Mouse (Mus musculus) right cerebral cortex, adult 18-20 months (tissue): ENCODE results near the gene Pygo2.
A peak's percentile ranks its signal among the peaks of the same experiment; 100 is the strongest.
"Not testable (repeated sequence)": the region's sequence is repeated elsewhere in the genome, so short reads cannot be mapped to it uniquely, and the experiment has no call there.

Source experiments
- DNase-seq: peaks from one replicate; pipeline ENCODE4 v3.0.0; 2022; ENCODE audit warnings: mixed read lengths

The Pygo2 gene

GRCm38 (mm10) chr3:89421002-89421774 lies 8.8 kb upstream of the Pygo2 start:
- DNase-seq = peak; percentile 88

GRCm38 (mm10) chr3:89421810-89422473 lies 8.1 kb upstream of the Pygo2 start:
- no peak for DNase-seq

- DNase-seq = no peak
Measured at GRCm38 (mm10) chr3:89422556-89423205, 7.3 kb upstream of the Pygo2 start.

DNA sequence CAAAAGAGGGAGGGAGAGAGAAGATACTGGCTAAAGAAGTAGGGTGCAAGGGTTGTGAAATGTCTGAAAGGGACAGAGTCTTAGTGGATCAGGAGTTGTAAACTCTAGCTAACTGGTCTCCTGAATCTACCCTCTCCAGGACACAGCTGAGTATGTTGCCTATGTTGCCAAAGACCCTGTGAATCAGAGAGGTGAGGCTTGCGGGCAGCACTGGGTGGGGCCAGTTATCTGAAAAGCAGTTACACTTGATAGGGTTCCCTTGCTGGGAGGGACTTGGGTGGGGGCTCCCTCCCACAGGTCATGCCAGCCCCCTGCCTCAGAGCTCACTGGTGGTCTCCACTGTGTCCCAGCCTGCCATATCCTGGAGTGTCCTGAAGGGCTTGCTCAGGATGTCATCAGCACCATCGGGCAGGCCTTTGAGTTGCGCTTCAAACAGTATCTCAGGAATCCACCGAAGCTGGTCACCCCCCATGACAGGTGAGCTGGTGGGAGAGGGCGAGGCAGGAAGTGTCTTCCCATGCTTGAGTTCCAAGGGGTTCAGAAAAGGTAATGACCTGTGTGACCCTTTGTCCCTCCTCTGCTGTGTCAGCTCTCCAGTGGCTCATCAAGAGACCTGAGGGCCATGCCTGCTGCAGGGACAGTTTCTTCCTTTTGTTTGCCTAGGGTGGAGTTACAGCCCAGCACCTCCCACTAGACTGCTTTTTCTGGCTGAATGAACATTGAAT lies 5.4 kb upstream of the Pygo2 start:
- DNase-seq = no peak

DNA sequence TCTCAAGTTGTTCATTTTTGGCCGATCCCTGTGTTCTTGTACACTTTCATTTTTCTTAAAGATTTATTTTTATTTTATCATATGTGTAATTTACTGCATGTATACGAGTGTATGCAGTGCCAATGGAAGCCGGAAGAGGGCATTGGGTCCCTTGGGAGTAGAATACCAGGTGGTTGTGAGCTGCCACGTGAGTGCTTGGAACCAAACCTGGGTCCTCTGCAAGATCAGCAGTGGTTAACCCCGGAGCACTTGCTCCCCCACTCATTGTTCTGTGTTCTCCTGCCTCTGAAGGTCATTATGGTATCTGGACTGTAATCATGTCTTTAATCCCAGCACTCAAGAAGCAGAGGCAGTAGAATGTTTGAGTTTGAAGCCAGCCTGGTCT lies 4.9 kb upstream of the Pygo2 start:
- DNase-seq = no peak

DNA sequence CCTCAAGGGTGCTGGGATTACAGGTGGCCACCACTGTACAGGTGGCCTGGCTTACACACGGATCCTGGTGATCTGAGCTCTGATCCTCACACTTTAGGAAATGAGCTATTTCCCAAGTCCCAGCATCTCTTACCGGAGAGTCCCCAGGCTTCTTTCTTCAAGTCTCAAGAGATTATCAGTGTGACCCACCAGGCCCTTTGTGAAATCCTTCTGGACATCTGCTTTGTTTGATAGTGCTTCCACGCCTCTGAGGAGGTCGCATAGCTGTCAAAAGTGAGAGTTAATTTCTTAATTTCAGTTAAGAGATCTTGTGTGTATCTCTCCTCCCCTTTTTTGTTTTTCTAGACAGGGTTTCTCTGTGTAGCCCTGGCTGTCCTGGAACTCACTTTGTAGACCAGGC lies 4.1 kb upstream of the Pygo2 start:
- no peak for DNase-seq

GRCm38 (mm10) chr3:89429021-89429420 lies 993 bp upstream of the Pygo2 start:
- DNase-seq = not testable (repeated sequence)

DNA sequence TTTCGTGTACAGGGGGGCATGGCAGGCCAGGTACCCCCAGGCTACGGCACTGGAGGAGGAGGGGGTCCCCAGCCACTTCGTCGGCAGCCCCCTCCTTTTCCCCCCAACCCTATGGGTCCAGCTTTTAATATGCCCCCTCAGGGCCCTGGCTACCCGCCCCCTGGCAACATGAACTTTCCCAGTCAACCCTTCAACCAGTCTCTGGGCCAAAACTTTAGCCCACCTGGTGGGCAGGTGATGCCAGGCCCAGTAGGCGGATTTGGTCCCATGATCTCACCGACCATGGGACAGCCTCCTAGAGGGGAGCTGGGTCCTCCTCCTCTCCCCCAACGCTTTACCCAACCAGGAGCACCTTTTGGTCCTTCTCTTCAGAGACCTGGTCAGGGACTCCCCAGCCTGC lies 2.6 kb downstream of the Pygo2 start:
- DNase-seq = no peak

GRCm38 (mm10) chr3:89434532-89434931 lies 4.5 kb downstream of the Pygo2 start:
- no peak for DNase-seq

DNA sequence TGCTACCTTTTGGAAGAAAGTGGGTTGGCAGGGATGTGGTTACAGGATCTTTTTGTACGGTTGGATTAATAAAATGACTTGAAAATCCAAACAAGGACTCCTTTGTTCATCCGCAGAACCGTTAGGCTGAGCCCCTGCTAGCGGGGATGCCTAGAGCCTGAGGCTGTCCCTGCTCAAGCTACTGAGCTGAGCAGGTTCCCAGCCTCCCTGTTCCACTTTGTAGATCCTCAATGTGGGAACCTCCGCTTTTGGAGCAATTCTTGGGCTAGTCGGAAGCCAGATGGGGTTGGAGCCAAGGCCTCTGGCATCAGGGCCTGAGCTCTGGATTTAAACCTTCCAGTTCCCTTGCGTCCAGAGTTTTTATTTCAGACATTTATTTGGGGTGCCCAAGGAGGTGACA lies 5.0 kb downstream of the Pygo2 start:
- no peak for DNase-seq

DNA sequence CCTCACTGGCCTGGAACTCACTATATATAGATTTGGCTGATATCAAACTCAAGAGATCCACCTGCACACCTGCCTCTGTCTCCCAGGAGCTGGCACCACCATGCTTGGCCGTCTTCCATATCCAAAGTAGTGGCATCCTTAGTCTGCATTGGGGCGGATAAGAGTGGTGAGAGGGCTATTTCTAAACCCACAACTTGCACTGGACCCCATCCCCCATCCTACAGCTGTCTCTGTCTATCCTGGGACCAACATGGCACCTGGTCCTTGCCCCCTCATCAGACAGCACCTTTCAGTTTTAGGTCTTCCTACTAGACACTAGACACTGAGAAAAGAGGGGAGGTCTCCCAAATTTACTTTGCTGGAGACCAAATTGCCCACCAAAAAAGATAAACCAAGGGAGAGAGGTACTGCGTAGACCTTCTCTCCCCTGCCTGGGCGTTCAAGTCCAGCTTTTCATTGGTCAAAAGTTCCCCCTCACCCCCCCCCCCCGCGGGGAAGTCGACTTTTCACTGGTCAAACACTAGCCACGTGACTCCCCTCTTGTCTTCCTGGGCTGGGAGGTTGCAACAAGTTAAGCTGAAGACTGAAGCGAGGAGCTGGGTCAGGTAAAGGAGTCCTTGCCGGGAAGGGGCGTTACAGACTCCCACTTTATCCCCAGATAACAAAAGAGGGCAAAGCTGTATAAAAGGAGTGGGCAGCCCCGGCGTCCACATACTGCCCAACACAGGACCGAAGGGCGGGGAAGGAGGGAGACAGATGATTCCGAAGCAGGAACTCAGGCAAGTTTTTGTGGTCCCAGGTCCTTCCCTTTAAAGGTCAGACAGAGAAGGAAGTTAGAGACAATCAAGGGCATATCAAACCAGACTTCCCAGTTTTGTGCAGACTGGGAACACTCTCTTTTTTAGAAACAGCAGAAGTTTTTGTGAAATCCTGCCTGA lies 6.4 kb downstream of the Pygo2 start, which contains the start of gene Pbxip1:
TSS of gene Pbxip1 (plus strand) at position 531 of the 938 bp plus-strand sequence.
- no peak for DNase-seq

DNA sequence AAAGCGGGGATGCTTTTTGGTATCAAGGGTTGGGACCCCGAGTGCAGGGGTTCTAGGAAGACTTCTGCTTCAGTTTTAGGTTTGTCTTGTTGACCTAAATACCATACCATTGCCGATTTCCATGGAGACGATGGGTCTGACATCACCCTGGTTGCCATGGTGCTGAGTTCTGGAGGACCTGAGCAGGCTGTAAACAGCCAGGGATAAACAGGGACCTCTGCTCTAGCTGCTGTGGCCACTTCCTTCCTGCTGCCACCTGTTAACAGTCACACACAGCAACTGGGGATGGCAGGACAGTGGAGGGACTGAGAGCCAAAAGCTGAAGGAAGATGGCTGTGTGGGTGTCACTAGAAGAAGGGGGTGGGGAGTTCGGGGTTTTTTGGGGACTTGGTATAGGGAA lies 7.3 kb downstream of the Pygo2 start:
- no peak for DNase-seq

DNA sequence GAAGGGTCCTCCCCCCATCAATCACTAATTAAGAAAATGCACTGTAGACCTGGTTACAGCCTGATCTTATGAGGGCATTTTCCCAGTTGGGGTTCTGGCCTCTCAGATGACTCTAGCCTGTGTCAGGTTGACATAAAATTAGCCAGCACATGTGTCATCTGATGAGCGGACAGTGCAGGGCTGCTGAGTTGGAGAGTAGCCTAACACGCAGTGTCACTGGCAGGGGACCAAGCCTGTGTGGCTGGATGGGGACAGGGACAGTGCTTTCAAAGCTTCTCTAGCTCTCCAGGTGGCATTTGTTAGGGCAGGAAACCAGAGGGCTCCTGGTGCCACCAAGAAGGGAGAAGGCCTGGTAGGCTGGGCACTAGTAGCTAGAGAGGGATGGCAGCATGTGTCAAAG lies 10.7 kb downstream of the Pygo2 start:
- no peak for DNase-seq

- no peak for DNase-seq
Measured at GRCm38 (mm10) chr3:89448720-89449537, 18.9 kb downstream of the Pygo2 start.

DNA sequence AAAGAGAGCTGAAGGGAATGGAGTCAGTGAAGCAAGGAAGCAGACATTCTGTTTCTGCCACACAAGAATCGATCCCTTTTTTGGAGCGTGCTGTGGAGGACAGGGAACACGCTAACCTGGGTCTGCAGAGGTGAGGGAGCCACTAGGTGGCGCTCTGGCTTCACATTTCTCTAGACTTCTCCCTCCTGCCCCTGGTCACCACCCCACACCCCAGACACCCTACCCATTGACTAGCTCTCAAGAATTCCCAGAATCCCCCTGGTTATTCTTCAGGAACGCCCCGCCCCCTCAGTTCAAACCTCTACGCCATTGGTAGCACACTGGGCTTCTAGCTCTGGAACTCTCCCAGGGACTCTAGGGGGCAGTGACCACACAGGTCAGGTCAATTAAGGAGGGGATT lies 19.5 kb downstream of the Pygo2 start:
- peak; percentile 76 for DNase-seq

GRCm38 (mm10) chr3:89451916-89452315 lies 21.9 kb downstream of the Pygo2 start:
- no peak for DNase-seq

- no peak for DNase-seq
Measured at GRCm38 (mm10) chr3:89454401-89455177, 24.6 kb downstream of the Pygo2 start, which contains the start of gene Pmvk. Gene Pmvk (plus strand): TSS chr3:89454541.

DNA sequence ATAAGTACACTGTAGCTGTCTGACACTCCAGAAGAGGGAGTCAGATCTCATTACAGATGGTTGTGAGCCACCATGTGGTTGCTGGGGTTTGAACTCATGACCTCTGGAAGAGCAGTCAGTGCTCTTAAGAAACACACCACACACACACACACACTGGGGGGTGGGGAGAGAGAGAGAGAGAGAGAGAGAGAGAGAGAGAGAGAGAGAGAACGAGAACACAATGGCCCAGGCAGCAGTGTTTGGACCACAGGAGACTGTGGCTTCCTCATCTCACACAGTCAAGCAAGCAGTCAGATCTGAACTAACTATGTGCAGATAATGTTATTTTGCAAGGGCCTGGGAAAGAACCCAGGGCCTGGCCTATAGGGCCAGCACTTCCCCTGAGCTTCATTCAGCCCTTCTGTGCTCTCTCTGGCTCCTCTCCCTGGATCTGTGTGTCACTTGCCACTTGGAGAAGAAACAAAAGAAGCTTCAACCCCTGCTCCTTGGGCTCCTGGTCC lies 25.8 kb downstream of the Pygo2 start:
- DNase-seq = no peak

DNA sequence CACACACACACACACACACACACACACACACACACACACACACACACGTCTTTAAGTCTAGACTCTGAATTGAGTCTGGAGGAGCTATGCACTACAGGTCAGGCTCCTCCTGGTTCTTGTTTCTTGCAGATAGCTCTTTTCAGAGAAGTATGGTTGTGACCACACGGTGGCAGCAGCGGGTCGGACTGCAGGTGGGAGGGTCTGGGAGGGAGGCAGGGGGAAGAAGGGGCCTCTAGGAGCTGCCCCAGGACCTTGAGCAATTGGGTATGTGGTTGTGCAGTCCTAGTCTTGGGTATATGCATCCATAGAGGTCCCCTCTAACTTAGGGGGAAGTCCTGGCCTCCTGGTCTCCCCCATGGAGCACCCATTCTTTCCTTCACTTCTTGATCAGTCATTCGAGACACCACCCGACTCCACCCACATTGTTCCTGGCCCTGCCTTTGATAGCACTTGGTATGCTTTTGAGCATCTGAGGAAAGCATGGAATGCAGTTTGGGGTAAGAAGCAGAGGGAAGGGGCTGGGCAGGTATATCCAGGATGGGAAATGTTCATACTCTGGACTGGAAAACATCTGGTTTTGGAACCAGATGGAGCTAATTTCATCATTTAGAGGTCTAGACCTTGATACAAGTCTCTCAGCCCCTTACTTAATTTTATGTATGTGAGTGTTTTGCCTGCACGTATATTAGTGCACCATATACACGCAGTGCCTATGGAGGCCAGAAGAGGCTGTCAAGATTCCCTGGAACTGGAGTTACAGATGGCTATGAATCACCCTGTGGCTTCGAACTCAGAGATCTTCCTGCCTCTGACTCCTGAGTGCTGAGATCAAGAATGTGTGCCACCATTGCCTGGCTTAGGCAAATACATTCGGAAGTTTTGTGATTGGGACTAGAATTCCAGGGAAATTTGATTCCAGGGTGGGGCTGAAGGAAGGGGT lies 27.0 kb downstream of the Pygo2 start:
- DNase-seq = no peak
